Mouse (Mus musculus): Measurements from ENCODE around the gene Ak9. TPM values are rescaled to one million over a fixed set of nuclear protein-coding genes. Genes with fewer than 3 reads are reported as not detected.
"Not testable (repeated sequence)": the region's sequence is repeated elsewhere in the genome, so short reads cannot be mapped to it uniquely, and the experiment has no call there.

The Ak9 gene
- polyA plus RNA-seq, 1 experiment from 2014 or later, result 0.21 TPM

DNA sequence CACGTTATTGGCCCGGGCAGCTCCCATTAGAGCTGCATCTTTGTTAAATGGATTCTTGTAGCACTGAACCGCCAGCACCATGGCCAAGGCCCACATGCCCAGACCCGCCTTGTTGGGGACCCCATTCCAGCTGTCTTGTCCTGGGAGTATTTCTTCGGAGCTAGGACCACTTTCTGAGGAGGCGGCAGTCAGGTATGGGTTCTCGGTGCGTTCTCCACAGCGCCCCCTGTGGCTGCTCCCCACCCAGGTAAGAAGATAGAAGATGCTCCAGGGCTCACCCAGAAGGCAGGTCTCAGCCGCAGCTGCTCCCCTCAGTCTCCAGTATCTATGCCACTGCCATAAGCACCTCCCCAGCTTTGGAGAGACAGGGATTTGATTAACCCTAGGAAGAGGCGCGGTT is 76.7 kb downstream of the Ak9 start:
- Histone ChIP-seq H3K27ac (replicated peaks; ENCODE audit: low read depth, low read length) (no peak overlapping the region), H3K36me3 (ENCODE audit: control insufficient read depth, insufficient read depth, low read length) (no peaks in the 10 kb centered on the region), H3K9me3 (ENCODE audit: control insufficient read depth, low read length) (no peaks in the 10 kb centered on the region), H3K4me2 (ENCODE audit: low read depth, low read length) (no peak overlapping the region), H3K4me1 (ENCODE audit: control insufficient read depth, insufficient read depth, low read length) (no peaks in the 10 kb centered on the region), H3K9ac (ENCODE audit: low read depth, low read length) (no peak overlapping the region), H3K4me3 (ENCODE audit: low read depth, low read length) (no peak overlapping the region), H3K27me3 (replicated peaks; ENCODE audit: control insufficient read depth, insufficient read depth, low read length) (no peaks in the 10 kb centered on the region)
- ATAC-seq (ENCODE audit: low read depth) (no peak), DNase-seq (ENCODE audit: low spot score) (no peak)
- 71% methylated on average over 12 of the region's 12 CpGs for WGBS

DNA sequence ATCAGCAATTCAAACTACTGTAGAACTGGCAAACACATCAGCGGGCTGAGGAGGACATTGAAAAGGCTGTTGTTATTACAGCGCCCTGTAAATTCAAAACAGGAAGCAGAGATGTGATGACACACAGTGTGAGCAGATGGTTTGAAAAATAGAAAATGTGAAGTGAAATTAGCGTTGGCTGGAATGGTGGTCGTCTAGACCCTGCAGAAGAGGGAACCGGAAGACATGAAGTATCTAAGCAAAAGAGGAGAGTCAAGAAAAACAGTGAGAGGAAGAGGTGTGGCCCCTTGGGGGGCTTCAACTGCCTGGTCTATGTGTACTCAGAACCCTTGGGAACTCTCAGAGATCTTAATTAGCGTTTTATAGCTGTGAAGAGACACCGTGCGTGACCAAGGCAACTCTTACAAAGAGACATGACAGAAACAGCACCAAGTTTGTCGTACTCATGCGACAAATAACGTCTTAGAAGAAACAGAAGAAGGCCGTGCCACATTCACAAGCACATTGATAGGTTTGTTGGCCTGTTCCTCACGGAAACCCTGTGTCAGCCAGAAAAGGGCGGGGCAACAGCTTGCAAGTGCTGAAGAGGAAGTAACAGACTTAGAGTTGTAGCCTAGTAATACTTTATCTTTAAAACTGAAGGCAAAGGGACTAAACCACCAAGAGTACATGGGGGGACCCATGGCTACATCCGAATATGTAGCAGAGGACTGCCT is 81.9 kb downstream of the Ak9 start:
- WGBS, result 68% methylated on average over 15 of the region's 15 CpGs
- Histone ChIP-seq H3K9me3 (ENCODE audit: control insufficient read depth, low read length) (no peaks in the 10 kb centered on the region), H3K9ac (ENCODE audit: low read depth, low read length) (no peak overlapping the region), H3K27me3 (replicated peaks; ENCODE audit: control insufficient read depth, insufficient read depth, low read length) (no peaks in the 10 kb centered on the region), H3K4me2 (ENCODE audit: low read depth, low read length) (no peak overlapping the region), H3K27ac (replicated peaks; ENCODE audit: low read depth, low read length) (no peak overlapping the region), H3K4me3 (ENCODE audit: low read depth, low read length) (no peak overlapping the region), H3K4me1 (ENCODE audit: control insufficient read depth, insufficient read depth, low read length) (no peaks in the 10 kb centered on the region), H3K36me3 (ENCODE audit: control insufficient read depth, insufficient read depth, low read length) (no peaks in the 10 kb centered on the region)
- DNase-seq (ENCODE audit: low spot score) (peak; percentile 29), ATAC-seq (ENCODE audit: low read depth) (no peak)

DNA sequence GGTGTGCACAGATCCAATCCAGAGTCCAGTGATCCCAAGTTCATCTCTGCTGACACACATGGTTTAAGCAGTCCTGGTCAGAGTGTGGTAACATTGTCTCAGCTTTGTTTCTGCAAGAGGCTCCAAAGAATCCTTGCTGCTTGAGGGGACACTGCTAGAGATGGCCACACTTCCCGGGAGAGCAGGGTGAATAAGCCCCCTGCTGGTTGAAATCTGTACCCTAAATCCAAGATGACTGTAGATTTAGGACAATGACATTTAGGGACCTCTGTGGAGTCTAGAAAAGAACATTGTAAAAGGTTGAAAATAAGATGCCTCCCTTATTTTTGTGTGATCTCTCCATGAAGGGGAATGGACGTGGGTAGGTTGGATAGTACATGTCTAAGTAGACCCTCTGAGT is 89.8 kb downstream of the Ak9 start:
- ATAC-seq (ENCODE audit: low read depth), result no peak
- H3K4me1 ChIP-seq (ENCODE audit: control insufficient read depth, insufficient read depth, low read length), result no peaks in the 10 kb centered on the region
- H3K9me3 ChIP-seq (ENCODE audit: control insufficient read depth, low read length), result no peaks in the 10 kb centered on the region
- H3K27me3 ChIP-seq (replicated peaks; ENCODE audit: control insufficient read depth, insufficient read depth, low read length), result no peaks in the 10 kb centered on the region
- no peak overlapping the region for H3K27ac ChIP-seq (replicated peaks; ENCODE audit: low read depth, low read length)
- no peak overlapping the region for H3K4me3 ChIP-seq (ENCODE audit: low read depth, low read length)
- no peaks in the 10 kb centered on the region for H3K36me3 ChIP-seq (ENCODE audit: control insufficient read depth, insufficient read depth, low read length)
- no peak overlapping the region for H3K9ac ChIP-seq (ENCODE audit: low read depth, low read length)
- no peak for DNase-seq (ENCODE audit: low spot score)
- no peak overlapping the region for H3K4me2 ChIP-seq (ENCODE audit: low read depth, low read length)
- WGBS, result 55% methylated on average over 2 of the region's 2 CpGs

DNA sequence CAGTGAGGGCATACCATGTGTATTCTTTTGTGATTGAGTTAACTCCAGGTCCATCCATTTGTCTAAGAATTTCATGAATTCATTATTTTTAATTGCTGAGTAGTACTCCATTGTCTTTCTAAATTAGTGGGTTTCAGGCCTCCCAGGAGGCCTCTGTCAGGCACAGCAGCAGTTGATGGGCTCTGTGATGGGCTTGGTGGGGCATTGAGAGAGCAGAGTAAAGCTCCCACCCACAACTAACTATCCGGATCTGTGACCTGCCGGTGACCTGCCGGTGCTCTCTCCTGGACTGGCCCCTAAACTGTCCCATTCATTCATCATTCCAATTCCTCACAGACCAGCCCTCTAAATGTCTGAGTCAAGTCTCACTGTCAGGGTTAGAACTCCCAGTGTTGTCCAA is 97.3 kb downstream of the Ak9 start:
- H3K4me3 ChIP-seq (ENCODE audit: low read depth, low read length), result no peak overlapping the region
- H3K27me3 ChIP-seq (replicated peaks; ENCODE audit: control insufficient read depth, insufficient read depth, low read length), result no peaks in the 10 kb centered on the region
- H3K36me3 ChIP-seq (ENCODE audit: control insufficient read depth, insufficient read depth, low read length), result no peaks in the 10 kb centered on the region
- WGBS, result 86% methylated on average over 3 of the region's 3 CpGs
- H3K4me1 ChIP-seq (ENCODE audit: control insufficient read depth, insufficient read depth, low read length), result no peaks in the 10 kb centered on the region
- H3K9ac ChIP-seq (ENCODE audit: low read depth, low read length), result no peak overlapping the region
- no peak for DNase-seq (ENCODE audit: low spot score)
- H3K9me3 ChIP-seq (ENCODE audit: control insufficient read depth, low read length), result no peaks in the 10 kb centered on the region
- ATAC-seq (ENCODE audit: low read depth), result no peak
- H3K27ac ChIP-seq (replicated peaks; ENCODE audit: low read depth, low read length), result no peak overlapping the region
- H3K4me2 ChIP-seq (ENCODE audit: low read depth, low read length), result no peak overlapping the region

DNA sequence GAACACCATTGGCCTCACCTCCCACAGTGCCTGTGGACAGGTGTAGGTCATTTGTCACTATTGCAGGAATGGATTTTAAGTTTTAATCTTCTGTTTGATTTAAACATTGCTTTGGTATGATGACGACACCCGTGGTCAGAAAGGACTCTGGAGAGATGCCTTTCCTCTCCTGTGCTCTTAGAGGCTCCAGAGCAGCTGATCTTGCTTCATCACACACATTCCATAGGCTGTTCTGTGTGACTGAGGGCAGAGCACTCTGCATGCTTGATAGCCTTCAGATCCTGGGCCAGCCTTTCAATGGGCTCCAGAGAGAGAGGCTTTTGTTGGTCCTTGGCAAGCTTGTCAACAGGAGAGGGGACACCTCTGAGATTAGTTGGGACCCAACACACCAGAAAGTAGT is 99.6 kb downstream of the Ak9 start:
- DNase-seq (ENCODE audit: low spot score) (no peak), ATAC-seq (ENCODE audit: low read depth) (no peak)
- no peaks in the 10 kb centered on the region for H3K27me3 ChIP-seq (replicated peaks; ENCODE audit: control insufficient read depth, insufficient read depth, low read length)
- WGBS, result 62% methylated on average over 2 of the region's 2 CpGs
- H3K4me2 ChIP-seq (ENCODE audit: low read depth, low read length), result no peak overlapping the region
- H3K9ac ChIP-seq (ENCODE audit: low read depth, low read length), result no peak overlapping the region
- H3K36me3 ChIP-seq (ENCODE audit: control insufficient read depth, insufficient read depth, low read length), result no peaks in the 10 kb centered on the region
- no peak overlapping the region for H3K27ac ChIP-seq (replicated peaks; ENCODE audit: low read depth, low read length)
- H3K4me1 ChIP-seq (ENCODE audit: control insufficient read depth, insufficient read depth, low read length), result no peaks in the 10 kb centered on the region
- H3K4me3 ChIP-seq (ENCODE audit: low read depth, low read length), result no peak overlapping the region
- H3K9me3 ChIP-seq (ENCODE audit: control insufficient read depth, low read length), result no peaks in the 10 kb centered on the region

DNA sequence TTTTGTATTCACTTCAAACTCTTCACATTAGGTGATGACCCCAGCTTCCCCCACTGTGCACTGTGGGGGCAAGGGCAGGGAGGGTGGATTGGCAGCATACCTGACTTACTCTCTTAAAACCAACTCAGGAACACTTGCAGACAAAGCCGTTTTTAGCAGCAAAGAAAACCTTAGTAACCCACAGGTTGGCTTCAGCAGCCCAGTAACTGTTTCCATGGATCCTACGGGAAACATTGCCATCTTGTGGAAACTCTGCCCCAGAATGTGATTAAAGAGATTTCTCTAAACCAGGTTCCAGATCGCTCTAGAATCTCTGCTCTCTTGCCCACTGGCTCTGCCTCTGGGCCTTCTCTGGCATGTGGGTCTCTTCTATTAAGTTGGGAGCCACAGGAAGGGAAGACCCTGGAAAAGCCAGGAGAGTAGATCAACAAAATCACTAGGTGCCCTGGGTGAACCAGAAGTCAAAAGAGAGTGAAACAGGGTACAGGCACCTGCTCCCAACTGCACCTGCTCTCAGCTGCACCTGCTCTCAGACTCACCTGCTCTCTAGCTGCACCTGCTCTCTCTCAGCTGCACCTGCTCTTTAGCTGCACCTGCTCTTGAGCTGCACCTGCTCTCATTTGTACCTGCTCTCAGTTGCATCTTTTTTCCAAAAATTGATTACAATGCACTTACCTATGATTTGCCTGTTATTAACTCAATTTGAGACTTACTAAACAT is 100.3 kb downstream of the Ak9 start:
- 43% methylated on average over 3 of the region's 3 CpGs for WGBS
- Histone ChIP-seq H3K27me3 (replicated peaks; ENCODE audit: control insufficient read depth, insufficient read depth, low read length) (no peaks in the 10 kb centered on the region), H3K9me3 (ENCODE audit: control insufficient read depth, low read length) (no peaks in the 10 kb centered on the region), H3K4me3 (ENCODE audit: low read depth, low read length) (no peak overlapping the region), H3K36me3 (ENCODE audit: control insufficient read depth, insufficient read depth, low read length) (no peaks in the 10 kb centered on the region), H3K4me1 (ENCODE audit: control insufficient read depth, insufficient read depth, low read length) (no peaks in the 10 kb centered on the region), H3K27ac (replicated peaks; ENCODE audit: low read depth, low read length) (no peak overlapping the region), H3K9ac (ENCODE audit: low read depth, low read length) (no peak overlapping the region), H3K4me2 (ENCODE audit: low read depth, low read length) (no peak overlapping the region)
- ATAC-seq (ENCODE audit: low read depth), result no peak
- DNase-seq (ENCODE audit: low spot score), result peak; percentile 8

DNA sequence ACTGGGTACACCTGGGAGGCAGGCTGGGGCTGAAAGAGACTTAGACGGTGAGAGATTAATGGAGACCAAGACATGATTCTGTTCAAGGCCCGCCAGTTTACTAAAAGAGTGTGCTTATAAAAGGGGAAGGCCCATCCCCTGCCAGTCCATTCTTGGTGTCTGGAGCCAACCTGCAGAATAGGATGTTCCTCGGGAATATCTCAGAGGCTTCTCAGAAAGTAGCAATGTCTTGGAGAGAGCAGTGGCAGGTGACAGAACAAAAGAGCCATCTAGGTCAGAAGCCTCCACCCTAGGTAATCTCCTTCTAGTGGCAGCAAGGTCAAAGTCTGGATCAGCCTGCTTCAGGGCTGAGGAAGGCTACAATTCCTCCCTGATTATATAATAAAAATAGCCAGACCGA is 106.4 kb downstream of the Ak9 start:
- not testable (repeated sequence) for H3K9ac ChIP-seq (ENCODE audit: low read depth, low read length); H3K27ac ChIP-seq (replicated peaks; ENCODE audit: low read depth, low read length); H3K4me3 ChIP-seq (ENCODE audit: low read depth, low read length); H3K9me3 ChIP-seq (ENCODE audit: control insufficient read depth, low read length); H3K36me3 ChIP-seq (ENCODE audit: control insufficient read depth, insufficient read depth, low read length); ATAC-seq (ENCODE audit: low read depth); H3K27me3 ChIP-seq (replicated peaks; ENCODE audit: control insufficient read depth, insufficient read depth, low read length); H3K4me2 ChIP-seq (ENCODE audit: low read depth, low read length); DNase-seq (ENCODE audit: low spot score); H3K4me1 ChIP-seq (ENCODE audit: control insufficient read depth, insufficient read depth, low read length)
- 85% methylated on average over 4 of the region's 4 CpGs for WGBS

DNA sequence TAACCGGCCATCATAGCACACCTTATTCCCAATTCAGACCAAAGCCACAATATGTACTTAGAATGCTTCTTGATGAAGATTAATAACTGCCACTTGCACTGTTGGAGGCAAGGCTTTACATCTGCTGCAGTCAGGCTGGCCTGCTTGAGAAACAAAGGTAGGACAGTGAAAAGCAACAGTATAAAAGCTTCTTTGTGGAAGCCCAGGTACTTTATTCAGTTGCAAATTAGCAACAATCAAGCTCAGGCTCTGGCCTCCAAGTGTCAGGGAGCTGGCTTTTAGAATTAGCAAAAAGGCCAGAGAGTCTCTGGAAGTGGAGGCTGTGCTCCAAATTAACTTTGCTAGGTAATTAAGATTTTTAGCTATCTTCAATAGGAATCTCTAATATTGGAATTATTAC is 107.0 kb downstream of the Ak9 start:
- not testable (repeated sequence) for H3K27me3 ChIP-seq (replicated peaks; ENCODE audit: control insufficient read depth, insufficient read depth, low read length); H3K4me3 ChIP-seq (ENCODE audit: low read depth, low read length); H3K4me2 ChIP-seq (ENCODE audit: low read depth, low read length); H3K27ac ChIP-seq (replicated peaks; ENCODE audit: low read depth, low read length); H3K9ac ChIP-seq (ENCODE audit: low read depth, low read length); ATAC-seq (ENCODE audit: low read depth); H3K36me3 ChIP-seq (ENCODE audit: control insufficient read depth, insufficient read depth, low read length); DNase-seq (ENCODE audit: low spot score); H3K4me1 ChIP-seq (ENCODE audit: control insufficient read depth, insufficient read depth, low read length)
- WGBS, result 96% methylated on average over 1 of the region's 1 CpGs
- peaks cover 10% of the 10 kb centered on the region for H3K9me3 ChIP-seq (ENCODE audit: control insufficient read depth, low read length)

DNA sequence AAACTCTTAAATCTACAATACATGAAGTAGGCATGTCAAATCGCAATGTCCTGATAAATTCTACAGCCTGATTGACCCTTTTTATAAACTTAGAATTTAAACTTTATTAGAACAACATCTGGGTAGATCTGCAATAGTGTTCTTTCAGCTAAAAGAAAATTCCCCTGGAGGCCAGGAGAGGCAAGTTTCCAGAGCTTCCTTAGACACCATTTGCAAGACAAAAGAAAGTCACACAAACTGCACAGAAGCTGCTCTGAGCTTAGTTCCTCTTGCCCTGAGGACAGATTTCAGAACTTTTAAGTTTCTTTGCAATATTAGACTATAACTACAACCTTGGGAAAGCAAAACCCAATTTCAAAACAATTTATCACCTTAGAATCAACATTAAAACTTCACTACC is 109.7 kb downstream of the Ak9 start:
- not testable (repeated sequence) for H3K4me1 ChIP-seq (ENCODE audit: control insufficient read depth, insufficient read depth, low read length); H3K27ac ChIP-seq (replicated peaks; ENCODE audit: low read depth, low read length); ATAC-seq (ENCODE audit: low read depth); H3K4me2 ChIP-seq (ENCODE audit: low read depth, low read length); H3K9ac ChIP-seq (ENCODE audit: low read depth, low read length); H3K27me3 ChIP-seq (replicated peaks; ENCODE audit: control insufficient read depth, insufficient read depth, low read length); H3K36me3 ChIP-seq (ENCODE audit: control insufficient read depth, insufficient read depth, low read length); DNase-seq (ENCODE audit: low spot score); H3K4me3 ChIP-seq (ENCODE audit: low read depth, low read length)
- WGBS, result 94% methylated on average over 1 of the region's 1 CpGs
- H3K9me3 ChIP-seq (ENCODE audit: control insufficient read depth, low read length), result peaks cover 24% of the 10 kb centered on the region

All from embryonic facial prominence, embryonic 14.5 days (tissue).